Mouse (Mus musculus): ENCODE measurements at regions not wholly inside any gene's neighbourhood (a gene's known extent, or its start where the extent isn't known, plus 50 kb on each side); places are given as distances from the start of the nearest gene placed in this dataset.
"Not testable (repeated sequence)": the region's sequence is repeated elsewhere in the genome, so short reads cannot be mapped to it uniquely, and the experiment has no call there.

DNA sequence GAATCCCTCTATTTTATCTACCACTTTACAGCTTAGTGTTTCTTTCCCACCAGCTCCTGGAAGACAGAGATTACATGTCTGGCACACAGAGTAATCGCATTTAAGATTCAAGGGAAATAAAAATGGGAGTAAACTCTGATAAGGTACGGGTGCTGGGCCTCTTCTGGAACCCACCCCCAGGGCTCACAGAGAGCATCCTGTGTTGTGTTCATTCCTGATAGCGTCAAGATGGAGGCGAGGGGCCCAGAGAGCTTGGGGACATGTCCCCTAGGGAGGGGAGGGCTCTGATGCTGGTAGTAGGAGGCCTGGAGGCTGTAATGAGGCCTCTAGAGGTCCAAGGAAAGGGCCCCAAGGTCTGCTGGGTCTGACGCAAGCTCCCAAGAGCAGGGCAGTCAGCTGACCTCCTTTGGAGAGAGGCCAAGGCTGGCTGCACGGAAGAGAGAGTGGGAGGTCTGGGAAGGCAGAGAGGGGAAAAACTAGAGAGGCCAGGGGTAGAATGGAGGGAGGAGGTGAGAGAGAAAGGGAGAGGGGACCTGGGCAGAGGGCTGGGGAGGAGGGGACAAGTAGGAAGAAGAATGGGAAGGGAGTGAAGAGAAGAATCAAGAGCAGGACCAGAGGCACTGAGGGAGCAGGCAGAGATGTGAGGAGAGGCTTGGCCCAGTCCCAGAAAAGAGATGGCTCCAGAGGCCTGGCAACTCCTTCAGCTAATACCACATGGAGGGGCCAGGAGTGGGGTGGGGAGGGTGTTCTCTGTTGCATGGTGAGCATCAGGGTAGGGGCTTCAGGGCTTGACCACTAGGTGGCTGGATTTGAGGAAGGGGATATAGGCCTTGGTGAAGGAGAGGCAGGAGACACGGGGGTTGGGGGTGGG, 96.8 kb upstream of the Eif4g2 start:
- no peak for DNase-seq (ENCODE audit: low spot score in 2 of 2)

DNA sequence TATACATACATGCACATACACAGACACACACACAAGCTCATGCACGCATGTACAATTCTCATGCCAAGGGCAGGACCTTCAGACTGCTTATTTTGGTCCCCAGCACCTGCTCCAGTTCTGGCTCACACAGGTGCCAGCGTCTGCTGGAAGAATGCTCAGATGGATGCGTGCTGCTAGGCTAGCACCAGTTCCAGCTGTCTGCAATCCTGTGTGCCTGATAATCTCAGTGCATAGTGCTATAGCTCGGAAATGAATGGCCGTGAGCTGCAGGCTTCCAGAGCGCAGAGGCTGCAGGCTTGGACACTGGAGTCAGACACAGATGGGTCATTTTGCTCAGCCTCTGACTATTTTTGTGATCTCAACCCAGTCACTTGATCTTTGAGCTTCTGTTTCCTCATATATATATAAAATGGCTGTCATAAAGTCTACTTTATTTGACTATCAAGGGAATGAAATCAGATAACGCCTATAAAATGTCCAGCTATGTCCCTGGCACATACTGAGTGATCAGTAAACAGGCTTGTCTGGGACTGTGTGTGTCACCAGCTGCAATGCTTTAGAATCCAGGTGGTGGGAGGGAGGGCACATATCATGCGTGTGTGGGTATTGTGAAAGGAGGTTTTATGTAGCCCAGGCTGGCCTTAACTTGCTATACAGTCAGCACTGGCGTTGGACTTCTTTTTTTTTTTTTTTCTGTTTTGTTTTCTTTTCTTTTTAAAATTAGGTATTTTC, 91.7 kb upstream of the Eif4g2 start:
- no peak for DNase-seq (ENCODE audit: low spot score in 2 of 2)

DNA sequence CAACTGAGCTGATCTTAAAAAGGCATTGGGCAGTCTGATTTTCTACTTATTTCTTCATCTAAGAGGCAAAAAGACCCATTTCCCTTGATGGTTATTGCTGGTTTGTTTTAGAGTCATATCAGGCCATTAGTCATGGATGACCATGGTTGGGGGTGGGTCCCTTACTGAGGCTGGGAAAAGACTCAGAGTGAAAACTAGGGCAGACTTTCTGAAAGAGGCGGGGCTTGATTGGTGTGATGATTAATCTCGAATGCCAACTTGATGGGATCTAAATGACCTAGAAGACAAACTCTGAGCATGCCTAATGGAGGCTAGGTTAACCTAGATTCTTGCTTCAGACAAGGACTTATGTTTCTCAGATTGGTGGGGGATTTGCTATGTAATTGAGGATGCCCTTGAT, 89.2 kb upstream of the Eif4g2 start:
- DNase-seq (ENCODE audit: low spot score in 2 of 2) = no peak

DNA sequence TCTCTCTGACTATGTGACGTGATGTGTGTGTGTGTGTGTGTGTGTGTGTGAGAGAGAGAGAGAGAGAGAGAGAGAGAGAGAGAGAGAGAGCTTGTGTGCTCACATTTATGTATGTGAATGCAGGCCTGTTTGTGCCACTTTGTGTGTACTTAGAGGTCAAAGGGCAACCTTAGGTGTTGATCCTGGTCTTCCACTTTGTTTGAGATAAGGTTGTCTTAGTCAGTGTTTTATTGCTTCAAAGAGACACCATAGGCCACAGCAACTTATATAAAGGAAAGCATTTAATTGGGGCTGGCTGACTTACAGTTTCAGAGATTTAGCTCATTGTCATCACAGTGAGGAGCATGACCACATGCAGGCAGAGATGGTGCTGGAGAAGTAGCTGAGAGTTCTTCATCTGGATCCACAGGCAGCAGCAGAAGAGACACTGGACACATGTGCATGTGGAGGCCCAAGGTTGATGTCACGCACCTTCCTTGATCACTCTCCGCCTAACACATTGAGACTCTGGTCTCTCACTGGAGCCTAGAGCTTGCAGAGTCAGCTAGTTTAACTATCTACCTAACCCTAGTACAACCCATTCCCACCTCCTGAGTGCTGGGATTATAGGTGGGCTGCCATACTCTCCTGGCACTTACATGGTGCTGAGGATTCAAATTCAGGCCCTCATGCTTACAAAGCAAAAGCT, 85.9 kb upstream of the Eif4g2 start:
- not testable (repeated sequence) for DNase-seq (ENCODE audit: low spot score in 2 of 2)

DNA sequence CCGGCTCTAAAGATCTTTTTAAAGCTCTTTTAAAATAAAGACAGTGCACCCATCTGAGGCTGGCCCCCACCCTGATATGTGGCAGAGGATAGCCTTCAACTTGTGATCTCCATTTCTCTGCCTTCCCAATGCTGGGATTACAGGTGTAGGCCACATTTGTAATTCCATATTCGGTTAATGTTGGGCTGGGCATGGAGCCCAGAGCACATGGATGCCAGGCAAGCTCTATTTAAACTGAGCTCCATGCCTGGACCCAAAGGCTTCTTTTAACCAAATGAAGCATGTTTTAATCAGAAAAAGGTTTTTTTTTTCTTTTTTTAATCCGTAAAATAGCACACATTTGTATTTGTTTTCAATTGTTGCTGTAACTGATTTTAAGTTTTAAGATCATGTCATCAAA, 82.2 kb upstream of the Eif4g2 start:
- no peak for DNase-seq (ENCODE audit: low spot score in 2 of 2)

DNA sequence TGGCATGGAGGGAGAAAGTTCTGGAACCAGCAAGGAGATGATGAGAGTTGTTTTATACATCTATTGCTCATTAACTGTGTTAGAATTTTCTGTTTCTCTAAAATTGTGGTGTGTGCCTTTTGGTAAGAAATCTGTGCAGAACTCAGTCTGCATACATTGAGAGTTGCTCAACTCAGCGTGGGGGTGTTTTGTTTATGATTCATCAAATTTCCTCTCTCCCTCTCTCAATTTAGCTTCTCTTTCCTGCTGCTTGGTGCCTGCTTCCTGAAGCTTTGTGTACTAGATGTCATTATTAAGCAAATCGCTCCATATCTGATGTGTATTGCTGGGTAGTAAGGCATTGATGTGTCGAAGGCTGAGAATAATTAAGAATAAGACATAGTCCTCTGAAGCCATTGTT, 81.4 kb upstream of the Eif4g2 start:
- DNase-seq (ENCODE audit: low spot score in 2 of 2) = no peak

DNA sequence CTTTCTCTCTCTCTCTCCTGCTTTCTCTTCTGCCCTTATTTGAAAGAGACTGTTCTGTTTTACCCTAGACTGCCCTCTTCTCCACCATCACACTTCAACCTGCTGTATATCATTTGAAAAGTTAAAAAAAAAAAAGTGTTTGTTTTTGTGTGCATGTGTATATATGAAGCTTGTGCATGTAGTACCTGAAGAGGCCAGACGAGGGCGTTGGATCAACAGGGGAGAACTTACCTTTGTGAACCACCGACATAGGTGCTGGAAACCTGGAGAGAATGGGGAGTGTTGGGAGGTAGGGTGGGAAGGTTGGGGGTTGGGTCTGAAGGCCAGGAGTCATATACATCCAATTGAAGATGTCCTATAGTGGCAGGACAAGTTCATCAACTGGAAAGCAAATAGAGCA, 81.0 kb upstream of the Eif4g2 start:
- no peak for DNase-seq (ENCODE audit: low spot score in 2 of 2)

DNA sequence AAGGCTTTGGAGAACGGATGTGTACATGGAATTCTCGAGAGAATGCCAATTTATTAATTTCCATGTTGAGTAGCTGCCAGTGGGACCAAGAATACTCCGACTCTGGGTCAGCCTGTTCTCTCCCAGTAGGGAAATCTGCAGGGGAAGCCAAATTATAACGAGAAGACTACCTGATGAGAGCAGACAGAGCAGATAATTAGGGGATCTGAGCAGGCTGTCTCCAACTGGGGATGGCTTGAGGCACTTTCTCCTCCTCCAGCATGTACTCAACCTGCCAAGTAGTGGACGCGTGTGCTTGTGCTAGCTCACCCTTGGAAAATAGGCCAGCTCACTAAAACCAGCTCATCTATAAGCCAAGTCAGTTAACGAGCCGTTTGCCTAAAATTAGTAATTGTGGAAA, 80.5 kb upstream of the Eif4g2 start:
- no peak for DNase-seq (ENCODE audit: low spot score in 2 of 2)

DNA sequence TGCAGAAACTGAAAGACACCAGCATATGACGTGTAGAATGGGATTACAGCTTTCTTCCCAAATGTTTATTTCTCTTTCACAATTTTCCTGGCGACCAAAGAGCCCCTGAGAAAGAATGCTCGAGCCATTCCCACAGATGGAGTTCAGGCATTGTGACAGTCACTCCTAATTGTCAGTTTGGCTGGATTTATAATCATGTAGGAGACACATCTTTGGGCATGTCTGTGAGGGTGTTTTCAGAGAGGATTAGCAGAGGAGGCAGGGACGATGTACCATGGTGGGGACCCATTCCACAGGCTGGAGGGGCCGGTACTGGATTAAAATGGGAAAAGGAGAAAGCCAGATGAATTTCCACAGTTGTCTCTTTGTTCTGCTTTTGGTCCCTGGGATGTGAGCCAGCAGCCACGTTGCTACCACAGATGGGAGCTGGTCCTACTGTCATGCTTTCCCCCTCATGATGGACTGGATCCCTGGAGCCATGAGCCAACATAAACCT, 76.0 kb upstream of the Eif4g2 start:
- DNase-seq (ENCODE audit: low spot score in 2 of 2) = peak in 1 of 2 experiments; percentile 40

DNA sequence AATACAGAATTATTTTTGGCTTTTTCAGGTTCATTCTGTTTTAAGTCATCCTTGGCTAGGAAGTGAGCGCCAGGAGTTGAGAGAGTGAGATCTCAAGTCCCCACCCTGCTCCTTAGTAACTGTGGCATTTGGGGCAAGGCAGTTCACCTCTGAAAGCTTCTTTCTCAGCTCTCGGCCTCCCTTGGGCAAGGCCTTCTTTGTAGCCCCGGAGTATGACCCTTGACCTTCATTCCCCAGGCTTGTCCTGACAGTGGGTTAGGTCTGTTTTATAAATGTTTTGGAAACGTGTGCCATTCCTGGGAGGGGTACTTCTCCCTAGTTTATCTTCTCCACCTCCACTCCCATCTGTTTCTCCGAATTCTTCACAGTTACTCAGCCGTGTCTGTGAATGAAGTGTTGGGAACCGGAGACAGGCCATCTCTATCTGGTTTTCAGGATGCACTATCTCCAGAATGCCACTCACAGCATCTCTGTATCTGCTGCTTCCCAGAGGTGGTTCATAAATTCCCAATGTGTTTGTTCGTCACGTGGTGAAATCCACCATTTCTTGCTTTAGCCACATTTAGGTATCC, 75.0 kb upstream of the Eif4g2 start:
- no peak for DNase-seq (ENCODE audit: low spot score in 2 of 2)

DNA sequence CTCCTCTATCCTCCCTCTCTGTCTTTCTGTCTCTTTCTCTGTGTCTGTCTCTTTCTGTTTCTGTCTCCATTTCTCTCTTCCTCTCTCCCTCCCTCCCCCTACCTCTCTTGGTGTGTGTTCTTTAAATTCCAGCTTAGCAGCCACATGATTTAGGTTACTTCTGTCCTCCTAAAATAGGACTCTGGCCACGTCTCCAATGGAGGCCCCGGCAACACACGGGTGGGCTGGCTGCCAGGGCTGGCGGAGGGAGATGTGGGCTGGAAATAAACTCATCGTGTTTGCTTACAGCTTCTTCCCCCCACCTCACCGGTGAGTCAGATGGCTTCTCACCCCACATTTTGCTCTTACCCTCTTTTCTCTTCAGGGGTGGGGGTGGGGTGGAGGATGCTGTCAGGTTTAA, 74.5 kb upstream of the Eif4g2 start:
- peak; percentile 38 to 40 for DNase-seq (ENCODE audit: low spot score in 2 of 2)

DNA sequence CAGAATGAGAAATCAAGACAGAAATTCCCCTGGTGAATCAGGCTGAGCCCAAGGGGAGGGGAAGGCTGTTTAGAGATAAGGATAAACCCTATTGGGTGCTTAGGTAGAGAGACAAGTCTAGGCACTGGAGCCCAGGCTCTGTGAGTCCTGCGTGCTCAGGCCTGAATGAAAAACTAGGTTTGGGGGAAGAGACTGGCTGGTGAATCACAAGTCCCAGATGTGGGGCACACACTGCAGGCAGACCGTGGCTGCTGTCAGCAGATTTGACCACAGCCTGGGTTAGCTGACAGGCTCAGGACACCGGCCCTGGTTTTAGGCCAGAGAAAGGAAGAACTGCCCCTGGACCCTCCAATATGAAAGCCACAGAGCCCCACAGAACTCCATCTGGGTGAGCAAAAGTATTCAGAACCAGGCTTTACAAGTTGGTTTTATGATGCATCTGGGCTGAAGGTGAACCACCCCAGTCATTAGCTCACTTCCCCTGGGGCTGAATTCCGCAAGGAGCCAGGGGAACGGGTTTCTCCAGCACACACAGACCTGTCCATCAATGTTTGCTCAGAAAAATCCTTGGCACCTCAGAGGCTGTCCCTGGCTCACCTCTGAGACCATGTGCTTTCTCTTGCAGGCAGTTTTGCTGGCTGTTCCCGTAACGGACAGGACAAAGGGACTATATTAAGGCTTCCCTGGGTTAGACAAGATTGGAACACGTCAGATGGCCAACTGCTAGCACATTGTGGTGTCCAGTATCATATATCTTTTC, 73.8 kb upstream of the Eif4g2 start:
- DNase-seq (ENCODE audit: low spot score in 2 of 2) = no peak

DNA sequence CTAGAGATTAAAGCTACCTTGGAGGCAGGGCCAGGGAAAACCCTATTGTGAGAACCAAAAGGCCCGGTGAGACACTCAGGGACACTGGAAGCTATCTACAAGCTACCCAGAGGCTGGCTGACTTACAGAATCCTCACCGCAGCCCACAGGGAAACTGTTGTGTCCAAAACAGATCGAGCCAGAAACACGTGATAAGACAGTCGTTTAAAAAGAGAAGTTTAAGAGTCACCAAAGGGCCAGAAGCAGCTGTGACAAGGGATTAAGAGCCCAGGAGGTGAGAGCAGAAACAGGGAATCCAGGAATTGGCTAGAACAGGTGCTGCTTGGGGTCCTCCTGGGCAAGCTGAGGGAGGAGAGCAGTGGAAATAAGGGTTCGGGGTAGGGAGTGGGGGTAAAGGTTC, 73.2 kb upstream of the Eif4g2 start:
- no peak for DNase-seq (ENCODE audit: low spot score in 2 of 2)

DNA sequence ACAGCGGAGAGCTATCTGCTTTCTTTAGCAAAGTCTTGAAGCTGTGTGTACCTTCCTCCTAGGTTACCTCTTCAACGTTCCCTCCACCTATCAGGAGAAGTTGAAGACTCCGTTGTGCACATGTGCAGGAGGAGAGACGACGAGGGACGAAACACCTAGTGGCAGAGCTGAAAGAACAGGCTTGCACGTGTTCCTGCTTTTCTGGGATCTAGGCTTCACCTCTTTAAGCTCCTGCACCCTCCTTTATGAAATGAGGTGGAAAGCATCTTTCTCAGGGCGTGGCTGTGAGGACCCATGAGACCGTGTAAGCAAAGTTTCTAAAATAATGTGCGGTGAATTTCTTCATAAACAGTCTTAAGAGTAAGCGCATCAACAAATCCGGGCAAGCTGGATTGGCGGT, 71.4 kb upstream of the Eif4g2 start:
- DNase-seq (ENCODE audit: low spot score in 2 of 2) = no peak

DNA sequence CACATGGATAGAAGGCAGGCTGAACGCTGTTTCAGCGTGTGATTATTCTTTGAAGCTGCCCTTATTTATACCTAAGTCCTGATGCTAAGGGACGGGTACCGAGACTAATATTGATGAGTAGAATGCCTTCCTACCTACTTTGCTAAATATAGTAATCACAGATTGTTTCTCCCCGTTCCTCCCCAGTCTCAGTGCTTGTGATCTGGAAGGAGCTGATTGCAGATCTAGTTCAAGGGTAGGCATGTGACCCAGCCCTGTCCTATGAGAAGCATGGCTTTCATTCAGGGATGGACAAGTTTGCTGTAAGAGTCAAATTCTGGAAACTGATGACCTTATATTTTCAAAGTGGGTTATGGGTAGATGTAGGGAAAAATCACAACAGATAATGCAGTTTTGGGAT, 67.7 kb upstream of the Eif4g2 start:
- no peak for DNase-seq (ENCODE audit: low spot score in 2 of 2)

DNA sequence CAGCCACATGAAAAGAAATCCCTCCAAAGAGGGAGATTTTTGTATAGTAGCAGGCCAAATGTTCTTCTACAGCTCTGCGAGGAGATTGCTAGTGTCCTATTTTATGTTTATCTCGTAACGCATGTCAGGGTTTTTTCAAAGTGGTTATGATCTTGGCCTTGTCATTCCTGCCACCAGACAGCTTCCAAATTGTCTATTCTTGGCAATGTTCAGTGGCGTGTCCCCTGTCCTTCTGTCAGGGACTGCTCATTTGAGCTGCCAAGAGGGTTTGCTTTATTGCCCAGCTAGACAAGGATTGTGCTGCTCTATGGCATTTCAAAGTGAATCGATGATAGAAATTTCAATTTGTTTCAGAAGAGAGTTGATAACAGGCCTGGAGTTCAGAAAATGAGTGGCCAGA, 67.3 kb upstream of the Eif4g2 start:
- no peak for DNase-seq (ENCODE audit: low spot score in 2 of 2)

DNA sequence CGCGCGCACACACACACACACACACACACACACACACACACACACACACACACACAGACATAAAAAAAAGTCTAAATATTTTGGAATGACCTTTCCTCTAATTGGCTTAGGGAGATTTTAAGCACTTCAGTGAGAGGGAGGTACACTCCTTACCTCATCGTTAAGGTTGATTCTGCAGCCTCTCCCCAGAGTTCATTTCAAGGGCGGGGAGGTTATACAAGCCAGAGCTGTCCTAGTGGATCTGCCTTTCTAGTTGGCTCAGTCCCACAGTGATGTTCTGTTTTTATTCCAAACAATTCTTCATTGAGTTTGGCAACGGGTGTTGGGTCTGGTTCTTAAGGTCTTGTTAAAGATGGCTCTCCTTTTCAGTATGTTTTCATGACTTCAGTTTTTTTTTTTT, 64.8 kb upstream of the Eif4g2 start:
- no peak for DNase-seq (ENCODE audit: low spot score in 2 of 2)

DNA sequence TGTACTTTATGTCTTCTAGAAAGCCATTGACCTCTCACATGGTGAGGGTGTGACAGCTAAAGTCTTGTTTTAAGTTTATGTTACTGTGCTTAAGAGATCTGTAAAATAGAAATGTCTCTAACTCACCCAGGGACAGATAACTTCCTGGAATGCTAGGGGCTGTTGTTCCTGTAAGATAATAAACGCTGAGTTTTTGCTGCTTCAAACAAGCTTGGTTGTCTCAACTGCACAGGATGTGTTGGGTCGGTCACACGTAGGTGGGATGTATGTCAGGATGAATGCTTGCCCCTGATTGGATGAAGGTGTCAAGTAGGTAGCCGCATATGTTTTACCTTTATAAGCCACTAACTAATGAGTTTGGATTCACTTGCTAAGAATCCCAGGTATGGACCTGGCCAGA, 63.8 kb upstream of the Eif4g2 start:
- no peak for DNase-seq (ENCODE audit: low spot score in 2 of 2)

DNA sequence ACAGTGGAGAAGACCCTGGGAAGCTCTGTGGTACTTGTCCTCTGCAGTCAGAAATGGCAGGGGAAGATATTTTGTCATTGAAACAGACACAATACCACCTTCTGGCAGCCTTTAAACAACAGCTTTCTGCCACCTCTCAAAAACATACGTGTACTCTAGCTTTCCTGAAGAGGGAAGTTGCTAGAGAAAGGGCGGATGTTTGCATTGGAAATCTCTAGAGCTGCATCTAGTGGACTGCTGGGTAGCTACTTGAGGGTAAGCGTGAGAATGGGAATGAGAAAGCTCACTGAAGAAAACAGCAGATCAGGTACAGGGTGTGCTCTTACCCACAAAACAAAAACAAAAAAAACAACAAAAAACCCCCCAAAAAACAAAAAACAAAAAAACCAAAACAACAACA, 61.4 kb upstream of the Eif4g2 start:
- no peak for DNase-seq (ENCODE audit: low spot score in 2 of 2)

DNA sequence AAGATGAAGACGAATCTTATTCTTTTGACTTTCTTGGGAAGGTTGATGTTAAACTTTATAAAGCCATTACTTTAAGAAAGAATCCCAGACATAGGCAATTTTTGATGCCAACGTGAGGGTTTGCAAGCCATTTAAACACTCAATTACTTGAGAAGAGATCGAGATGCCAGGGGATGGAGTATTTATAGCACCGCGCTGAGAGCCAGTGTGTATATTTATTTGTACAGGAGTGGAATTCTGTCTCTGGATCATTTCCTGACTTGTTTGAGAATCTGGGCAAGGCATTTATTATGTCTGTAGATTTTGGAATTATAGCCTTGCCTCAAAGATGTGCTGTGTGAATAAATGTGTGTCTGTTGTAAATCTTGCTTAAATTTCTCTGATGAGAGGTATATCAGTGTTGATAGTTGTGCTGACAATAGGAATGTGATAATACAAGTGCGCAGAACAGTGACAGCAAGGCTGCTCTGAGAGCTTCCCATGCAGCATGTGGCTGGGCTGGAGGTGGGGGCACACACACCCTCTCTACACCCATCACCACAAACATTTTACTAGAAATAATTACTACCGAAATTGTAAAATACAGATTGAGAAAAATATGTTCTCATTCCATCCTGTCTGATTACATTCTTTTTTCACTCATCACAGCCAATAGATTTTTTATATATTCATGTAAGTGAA, 58.6 kb upstream of the Eif4g2 start:
- no peak for DNase-seq (ENCODE audit: low spot score in 2 of 2)

DNA sequence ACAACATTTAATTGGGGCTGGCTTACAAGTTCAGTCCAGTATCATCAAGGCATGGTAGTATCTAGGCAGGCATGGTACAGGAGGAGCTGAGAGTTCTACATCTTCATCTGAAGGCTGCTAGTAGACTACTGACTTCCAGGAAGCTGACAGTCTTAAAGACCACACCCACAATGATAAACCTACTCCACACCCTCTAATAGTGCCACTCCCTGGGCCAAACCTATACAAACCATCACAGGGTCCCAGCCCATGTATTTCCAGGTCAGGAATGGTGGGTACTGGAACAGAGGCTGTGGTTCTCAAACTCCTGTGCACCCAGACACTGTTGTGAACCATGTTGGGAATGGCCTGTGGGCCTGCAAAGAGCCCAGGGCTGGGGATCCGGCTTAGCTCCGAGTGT, 55.2 kb upstream of the Eif4g2 start:
- no peak for DNase-seq (ENCODE audit: low spot score in 2 of 2)

Measured in layer of hippocampus, adult 8-10 months (tissue).